ENCODE assay signal across 9 mouse cellular contexts in genomic region chr6:23491804-23492203, GRCm38 (mm10).
DNase-seq lines count a peak whose midpoint lies in the region; ATAC-seq and TF ChIP-seq lines count a peak whose summit lies in the region.
"Had no signal": no experiment of that assay in that cellular context is flagged by ENCODE, and none has a peak within 500 bp of the region (broad histone marks: within the 10 kb centered on the region; RNA-seq: fewer than 3 reads in every experiment).

No protein-coding gene starts in this region.

- peak; percentile 92 for TF ChIP-seq CTCF in hindbrain, postnatal 0 days (IDR thresholded peaks at IDR 0.05; ENCODE audit: low read depth)

- peak; percentile 88 for ATAC-seq in hindbrain, postnatal 0 days
- no peak for ATAC-seq in erythroblast, adult 5-6 weeks (replicated peaks; ENCODE audit: low FRiP score, poor library complexity, severe bottlenecking)

- WGBS in hindbrain, postnatal 0 days, result 28% methylated on average over 7 of the region's 7 CpGs

- DNase-seq in right cerebral cortex, adult 18-20 months, result peak; percentile 11
- no peak for DNase-seq in right cerebral cortex, postnatal 14 days
- DNase-seq in cerebellum, postnatal 25 days, result peak; percentile 41 to 48
- DNase-seq in hindbrain, postnatal 0 days (ENCODE audit: low spot score), result peak; percentile 83
- DNase-seq in lung, postnatal 36 days, result peak; percentile 22
- no peak for DNase-seq in adrenal gland, adult 18-20 months (ENCODE audit: low spot score in 2 of 2)

- H3K4me1 ChIP-seq in hindbrain, postnatal 0 days (ENCODE audit: insufficient read depth, low read length), result no peaks in the 10 kb centered on the region
- H3K4me1 ChIP-seq: embryonic facial prominence, embryonic 12.5 days; liver, embryonic 15.5 days had no signal

- no peak overlapping the region for H3K27ac ChIP-seq in hindbrain, postnatal 0 days
- H3K27ac ChIP-seq: embryonic facial prominence, embryonic 12.5 days; liver, embryonic 15.5 days had no signal

- H3K9me3 ChIP-seq in hindbrain, postnatal 0 days (ENCODE audit: low read length), result no peaks in the 10 kb centered on the region
- H3K9me3 ChIP-seq: embryonic facial prominence, embryonic 12.5 days; liver, embryonic 15.5 days had no signal

- no peak overlapping the region for H3K4me2 ChIP-seq in hindbrain, postnatal 0 days (ENCODE audit: low read depth, low read length)
- H3K4me2 ChIP-seq: embryonic facial prominence, embryonic 12.5 days; liver, embryonic 15.5 days had no signal

- H3K4me3 ChIP-seq in hindbrain, postnatal 0 days (ENCODE audit: low read length), result no peak overlapping the region
- H3K4me3 ChIP-seq: embryonic facial prominence, embryonic 12.5 days; liver, embryonic 15.5 days had no signal

- no peak overlapping the region for H3K9ac ChIP-seq in hindbrain, postnatal 0 days (replicated peaks; ENCODE audit: low read length)
- H3K9ac ChIP-seq: embryonic facial prominence, embryonic 12.5 days; liver, embryonic 15.5 days had no signal

- no peaks in the 10 kb centered on the region for H3K36me3 ChIP-seq in hindbrain, postnatal 0 days (ENCODE audit: insufficient read depth, low read length)
- H3K36me3 ChIP-seq: embryonic facial prominence, embryonic 12.5 days; liver, embryonic 15.5 days had no signal

- no peaks in the 10 kb centered on the region for H3K27me3 ChIP-seq in hindbrain, postnatal 0 days (ENCODE audit: insufficient read depth, low read length)
- H3K27me3 ChIP-seq: embryonic facial prominence, embryonic 12.5 days; liver, embryonic 15.5 days had no signal

Comparison
In these comparisons a context has a peak if more than half of its experiments do, and no peak if none do; other contexts are left out.
1. DNase-seq: peak in right cerebral cortex, adult 18-20 months (single experiment), cerebellum, postnatal 25 days (2 of 2), hindbrain, postnatal 0 days (single experiment) and lung, postnatal 36 days (single experiment); none in right cerebral cortex, postnatal 14 days (single experiment) and adrenal gland, adult 18-20 months (0 of 2).